Mouse (Mus musculus): ENCODE measurements around the gene Nemp1. TPM values are rescaled to one million over a fixed set of nuclear protein-coding genes. Genes with fewer than 3 reads are reported as not detected.

Nemp1 gene
- polyA plus RNA-seq, 1 experiment, result 14.2 TPM

DNA sequence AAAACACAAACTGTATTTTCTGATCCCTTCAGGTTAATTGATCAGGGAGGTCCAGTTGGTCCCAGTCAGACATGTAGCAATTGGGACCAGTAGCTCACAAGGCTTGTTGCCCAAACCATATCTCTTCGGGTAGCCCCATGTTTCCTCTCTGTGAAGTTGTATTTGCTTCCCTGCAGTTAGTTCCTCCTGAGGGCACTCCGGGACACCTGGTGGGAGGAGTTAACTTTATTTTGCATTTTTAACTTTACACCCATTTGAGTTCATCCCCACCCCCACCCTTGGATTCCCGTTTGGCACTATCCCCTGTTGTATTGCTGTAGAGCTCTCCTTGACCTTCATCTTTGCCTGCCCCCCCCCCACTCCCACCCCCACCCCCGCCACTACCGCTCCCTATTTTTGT, 79.2 kb downstream of the Nemp1 start:
- WGBS, result 71% methylated on average over 5 of the region's 5 CpGs
- peaks cover 19% of the 10 kb centered on the region for H3K36me3 ChIP-seq (ENCODE audit: control insufficient read depth, insufficient read depth, low read length)
- no peak overlapping the region for H3K27ac ChIP-seq (ENCODE audit: control insufficient read depth, insufficient read depth, low read length)

DNA sequence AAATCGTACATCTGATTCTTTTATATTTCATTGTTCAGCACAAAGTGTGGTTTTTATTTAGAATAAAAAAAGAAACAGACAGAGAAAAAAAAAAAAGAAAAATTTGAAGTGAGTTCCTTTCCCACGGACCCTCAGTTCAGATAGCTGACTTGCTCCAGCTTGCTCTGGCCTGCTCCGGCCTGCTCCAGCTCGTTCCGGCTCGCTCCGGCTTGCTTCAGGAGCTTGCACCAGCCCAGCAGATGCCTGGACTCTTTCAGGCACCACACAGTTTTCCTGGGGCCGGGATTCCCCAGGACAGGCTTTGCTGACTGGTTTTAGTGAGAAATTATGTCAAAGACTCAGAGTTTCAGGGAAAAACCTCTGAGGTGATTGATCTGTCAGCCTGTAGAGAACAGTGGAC, 80.6 kb downstream of the Nemp1 start:
- Histone ChIP-seq H3K27ac (ENCODE audit: control insufficient read depth, insufficient read depth, low read length) (no peak overlapping the region), H3K36me3 (ENCODE audit: control insufficient read depth, insufficient read depth, low read length) (peaks cover 16% of the 10 kb centered on the region), H3K27me3 (ENCODE audit: control insufficient read depth, insufficient read depth, low read length) (no peaks in the 10 kb centered on the region), H3K4me1 (replicated peaks; ENCODE audit: control insufficient read depth, insufficient read depth, low read length) (no peaks in the 10 kb centered on the region), H3K4me3 (ENCODE audit: control insufficient read depth, insufficient read depth, low read length) (no peak overlapping the region)
- TF ChIP-seq CTCF (IDR thresholded peaks at IDR 0.05; ENCODE audit: borderline replicate concordance, control insufficient read depth, extremely low read depth, insufficient read depth, low read length, poor library complexity), result no peak
- TF ChIP-seq POLR2A (IDR thresholded peaks at IDR 0.05; ENCODE audit: control insufficient read depth, extremely low read depth, insufficient read depth, low read length, poor library complexity), result no peak
- no peak for DNase-seq
- 91% methylated on average over 8 of the region's 8 CpGs for WGBS

More for the DNA sequence above, 79.2 kb downstream of the Nemp1 start:
- Histone ChIP-seq H3K27me3 (ENCODE audit: control insufficient read depth, insufficient read depth, low read length) (no peaks in the 10 kb centered on the region), H3K4me3 (ENCODE audit: control insufficient read depth, insufficient read depth, low read length) (no peak overlapping the region), H3K4me1 (replicated peaks; ENCODE audit: control insufficient read depth, insufficient read depth, low read length) (no peaks in the 10 kb centered on the region)
- DNase-seq, result no peak
- TF ChIP-seq POLR2A (IDR thresholded peaks at IDR 0.05; ENCODE audit: control insufficient read depth, extremely low read depth, insufficient read depth, low read length, poor library complexity), result no peak
- no peak for TF ChIP-seq CTCF (IDR thresholded peaks at IDR 0.05; ENCODE audit: borderline replicate concordance, control insufficient read depth, extremely low read depth, insufficient read depth, low read length, poor library complexity)

DNA sequence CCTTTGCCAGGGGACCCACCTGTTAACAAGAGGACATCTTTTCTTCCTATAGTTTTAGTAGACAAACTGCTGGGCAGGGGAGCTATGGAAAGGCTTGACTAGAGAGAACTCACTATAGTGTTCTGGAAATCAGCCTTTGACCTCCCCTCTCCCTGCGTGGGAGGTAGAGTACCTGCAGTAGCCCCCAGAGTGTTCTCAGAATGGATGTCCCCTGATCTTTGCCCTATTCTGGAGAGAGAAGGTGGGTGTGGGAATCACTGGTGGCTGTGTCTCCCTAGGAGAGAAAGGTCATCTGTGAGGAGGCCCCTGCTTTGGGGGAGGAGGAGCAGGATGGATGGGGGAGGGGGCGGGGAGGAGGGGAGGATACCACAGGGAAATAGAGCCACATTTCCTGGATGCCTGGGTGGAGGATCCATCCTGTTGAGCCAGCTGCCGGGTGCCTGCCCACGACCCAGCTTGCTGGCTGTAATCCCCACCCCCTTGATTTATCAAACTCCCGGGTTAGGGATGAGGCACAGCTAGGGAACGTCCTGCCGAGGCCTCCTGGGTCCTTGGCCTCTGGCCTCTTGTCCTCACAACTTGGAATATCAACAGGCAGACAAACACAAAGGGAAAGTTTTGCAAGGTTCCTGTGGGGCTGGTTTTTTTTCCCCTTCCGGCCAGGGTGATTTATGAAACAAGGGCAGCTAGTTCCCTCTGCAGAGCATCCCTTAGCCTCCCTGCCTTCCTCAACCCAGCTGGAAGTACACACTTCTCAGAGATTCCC, 82.3 kb downstream of the Nemp1 start:
- Histone ChIP-seq H3K27ac (ENCODE audit: control insufficient read depth, insufficient read depth, low read length) (no peak overlapping the region), H3K36me3 (ENCODE audit: control insufficient read depth, insufficient read depth, low read length) (no peaks in the 10 kb centered on the region; the same call in 1 of the 2 replicates), H3K4me1 (replicated peaks; ENCODE audit: control insufficient read depth, insufficient read depth, low read length) (no peaks in the 10 kb centered on the region), H3K27me3 (ENCODE audit: control insufficient read depth, insufficient read depth, low read length) (no peaks in the 10 kb centered on the region), H3K4me3 (ENCODE audit: control insufficient read depth, insufficient read depth, low read length) (no peak overlapping the region)
- no peak for DNase-seq
- TF ChIP-seq CTCF (IDR thresholded peaks at IDR 0.05; ENCODE audit: borderline replicate concordance, control insufficient read depth, extremely low read depth, insufficient read depth, low read length, poor library complexity) (no peak), POLR2A (IDR thresholded peaks at IDR 0.05; ENCODE audit: control insufficient read depth, extremely low read depth, insufficient read depth, low read length, poor library complexity) (no peak)
- 66% methylated on average over 8 of the region's 8 CpGs for WGBS

DNA sequence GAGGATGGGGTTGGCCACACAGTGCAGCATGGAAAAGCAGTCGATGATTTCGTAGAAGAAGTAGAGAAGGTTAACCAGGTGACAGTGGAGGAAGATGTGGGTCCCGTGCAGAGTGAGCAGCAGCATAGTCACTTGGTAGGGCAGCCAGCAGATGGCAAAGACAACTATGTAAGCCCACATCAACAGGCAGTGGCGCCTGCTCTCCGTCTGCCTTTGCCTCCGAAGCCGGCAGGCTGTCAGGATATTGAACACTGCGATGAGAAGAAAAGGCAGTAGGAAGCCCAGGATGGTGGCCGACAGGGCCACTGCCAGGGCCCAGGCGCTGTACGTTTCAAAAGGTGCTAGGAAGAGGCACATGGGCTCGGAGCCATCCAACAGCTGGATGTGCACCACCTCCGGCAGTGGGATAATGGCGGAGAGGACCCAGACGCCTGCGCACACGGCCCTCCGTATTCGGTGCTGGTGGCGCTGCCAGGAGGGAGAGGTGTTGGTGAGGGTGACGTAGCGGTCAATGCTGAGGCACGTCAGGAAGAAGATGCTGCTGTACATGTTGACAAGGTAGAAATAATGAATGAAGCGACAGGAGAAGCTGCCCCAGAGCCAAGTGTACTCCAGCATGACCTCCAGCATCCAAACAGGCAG, 83.6 kb downstream of the Nemp1 start:
- Histone ChIP-seq H3K4me1 (replicated peaks; ENCODE audit: control insufficient read depth, insufficient read depth, low read length) (no peaks in the 10 kb centered on the region), H3K27me3 (ENCODE audit: control insufficient read depth, insufficient read depth, low read length) (no peaks in the 10 kb centered on the region), H3K36me3 (ENCODE audit: control insufficient read depth, insufficient read depth, low read length) (no peaks in the 10 kb centered on the region), H3K27ac (ENCODE audit: control insufficient read depth, insufficient read depth, low read length) (no peak overlapping the region), H3K4me3 (ENCODE audit: control insufficient read depth, insufficient read depth, low read length) (no peak overlapping the region)
- DNase-seq, result no peak
- WGBS, result 87% methylated on average over 24 of the region's 24 CpGs
- no peak for TF ChIP-seq CTCF (IDR thresholded peaks at IDR 0.05; ENCODE audit: borderline replicate concordance, control insufficient read depth, extremely low read depth, insufficient read depth, low read length, poor library complexity)
- TF ChIP-seq POLR2A (IDR thresholded peaks at IDR 0.05; ENCODE audit: control insufficient read depth, extremely low read depth, insufficient read depth, low read length, poor library complexity), result no peak

Other genes starting within 250 kb of the Nemp1 start
- 2.2 and 3.9 TPM in 2 replicates for gene Stac3, start 165.2 kb upstream of the Nemp1 start, polyA plus RNA-seq (2012; rRNA removed)
- gene Ndufa4l2, start 151.9 kb upstream of the Nemp1 start, polyA plus RNA-seq (2012; rRNA removed), result 6.2 and 13.5 TPM in 2 replicates
- 171 and 198 TPM in 2 replicates for gene Shmt2, start 144.5 kb upstream of the Nemp1 start, polyA plus RNA-seq (2012; rRNA removed)
- gene Nxph4, start 132.3 kb upstream of the Nemp1 start, polyA plus RNA-seq (2012; rRNA removed), result 0.06 and 0.20 TPM in 2 replicates
- gene Lrp1, start 45.8 kb upstream of the Nemp1 start, polyA plus RNA-seq (2012; rRNA removed), result 35.3 and 40.3 TPM in 2 replicates
- 168 and 185 TPM in 2 replicates for gene Stat6, start 23.9 kb upstream of the Nemp1 start, polyA plus RNA-seq (2012; rRNA removed)
- 69.3 and 79.2 TPM in 2 replicates for gene Nab2, start 1.7 kb downstream of the Nemp1 start, polyA plus RNA-seq (2012; rRNA removed)
- 1.6 and 1.8 TPM in 2 replicates for gene Myo1a, start 38.3 kb downstream of the Nemp1 start, polyA plus RNA-seq (2012; rRNA removed)
- 4.3 and 4.5 TPM in 2 replicates for gene Tac2, start 57.6 kb downstream of the Nemp1 start, polyA plus RNA-seq (2012; rRNA removed)
- 7.4 and 8.3 TPM in 2 replicates for gene Zbtb39, start 72.6 kb downstream of the Nemp1 start, polyA plus RNA-seq (2012; rRNA removed)
- gene Gpr182, start 84.8 kb downstream of the Nemp1 start, polyA plus RNA-seq (2012; rRNA removed), result 2.3 and 2.4 TPM in 2 replicates
- 0.04 and 0.08 TPM in 2 replicates for gene Rdh1, start 92.8 kb downstream of the Nemp1 start, polyA plus RNA-seq (2012; rRNA removed)
- 0.10 TPM in 1 of 2 replicates, not detected in the other for gene Rdh16f1, start 92.9 kb downstream of the Nemp1 start, polyA plus RNA-seq (2012; rRNA removed)
- gene Rdh9, start 109.5 kb downstream of the Nemp1 start, polyA plus RNA-seq (2012; rRNA removed), result 0.14 and 0.20 TPM in 2 replicates
- gene Rdh16, start 134.3 kb downstream of the Nemp1 start, polyA plus RNA-seq (2012; rRNA removed), result 0.03 and 0.14 TPM in 2 replicates
- gene Rdh19, start 183.0 kb downstream of the Nemp1 start, polyA plus RNA-seq (2012; rRNA removed), result not detected in 2 replicates
- 0.32 TPM in 1 of 2 replicates, not detected in the other for gene Rdh16f2, start 199.6 kb downstream of the Nemp1 start, polyA plus RNA-seq (2012; rRNA removed)
- 0.11 and 1.7 TPM in 2 replicates for gene Rdh7, start 221.9 kb downstream of the Nemp1 start, polyA plus RNA-seq (2012; rRNA removed)
- 0.52 and 1.3 TPM in 2 replicates for gene Sdr9c7, start 231.6 kb downstream of the Nemp1 start, polyA plus RNA-seq (2012; rRNA removed)

Measured in thymus, adult 2 months (tissue).